Mouse (Mus musculus): ENCODE measurements around the gene Anxa8. TPM values are rescaled to one million over a fixed set of nuclear protein-coding genes. Genes with fewer than 3 reads are reported as not detected.

The Anxa8 gene
- polyA plus RNA-seq, 1 experiment from 2014 or later: 1.5 TPM

GRCm38 (mm10) chr14:34131216-34131615 lies 45.4 kb downstream of the Anxa8 start:
- Histone ChIP-seq H3K36me3 (ENCODE audit: control insufficient read depth, insufficient read depth, low read length) (no peaks in the 10 kb centered on the region), H3K4me1 (ENCODE audit: control insufficient read depth, insufficient read depth, low read length) (no peaks in the 10 kb centered on the region), H3K4me2 (ENCODE audit: low read depth, severe bottlenecking) (no peak overlapping the region), H3K27me3 (ENCODE audit: control insufficient read depth, insufficient read depth, low read length) (no peaks in the 10 kb centered on the region), H3K27ac (replicated peaks; ENCODE audit: low read depth, low read length) (no peak overlapping the region), H3K9ac (ENCODE audit: low read length) (no peak overlapping the region), H3K9me3 (ENCODE audit: control insufficient read depth, low read length) (no peaks in the 10 kb centered on the region), H3K4me3 (ENCODE audit: low read depth, low read length) (no peak overlapping the region)
- ATAC-seq (ENCODE audit: insufficient number of reproducible peaks, low FRiP score, low TSS enrichment, low read depth) (no peak), DNase-seq (ENCODE audit: low spot score) (no peak)
- 73% methylated on average over 6 of the region's 6 CpGs for WGBS

DNA sequence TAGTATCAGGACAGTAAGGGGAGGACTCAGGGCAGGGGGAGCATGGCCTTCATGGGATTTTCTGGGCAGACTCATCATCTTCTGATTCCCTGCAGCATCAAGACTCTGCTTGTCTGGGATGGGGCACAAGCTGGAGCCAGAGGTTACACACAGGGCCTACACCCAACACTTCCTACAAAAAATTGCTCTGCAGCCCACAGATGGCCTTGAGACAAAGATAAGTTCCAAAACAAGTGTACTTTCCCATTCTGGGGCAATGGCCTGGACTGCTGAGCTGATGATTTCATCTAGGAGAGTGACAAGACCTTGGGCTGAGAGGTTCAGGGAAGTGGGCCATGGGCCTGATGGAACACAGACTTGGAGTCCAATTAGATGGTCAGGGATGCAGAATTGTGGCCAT lies 49.6 kb downstream of the Anxa8 start:
- no peaks in the 10 kb centered on the region for H3K36me3 ChIP-seq (ENCODE audit: control insufficient read depth, insufficient read depth, low read length)
- H3K4me1 ChIP-seq (ENCODE audit: control insufficient read depth, insufficient read depth, low read length): no peaks in the 10 kb centered on the region
- H3K9ac ChIP-seq (ENCODE audit: low read length): no peak overlapping the region
- no peak for DNase-seq (ENCODE audit: low spot score)
- H3K4me2 ChIP-seq (ENCODE audit: low read depth, severe bottlenecking): no peak overlapping the region
- no peak for ATAC-seq (ENCODE audit: insufficient number of reproducible peaks, low FRiP score, low TSS enrichment, low read depth)
- no peaks in the 10 kb centered on the region for H3K27me3 ChIP-seq (ENCODE audit: control insufficient read depth, insufficient read depth, low read length)
- no peaks in the 10 kb centered on the region for H3K9me3 ChIP-seq (ENCODE audit: control insufficient read depth, low read length)
- no peak overlapping the region for H3K27ac ChIP-seq (replicated peaks; ENCODE audit: low read depth, low read length)
- H3K4me3 ChIP-seq (ENCODE audit: low read depth, low read length): no peak overlapping the region

DNA sequence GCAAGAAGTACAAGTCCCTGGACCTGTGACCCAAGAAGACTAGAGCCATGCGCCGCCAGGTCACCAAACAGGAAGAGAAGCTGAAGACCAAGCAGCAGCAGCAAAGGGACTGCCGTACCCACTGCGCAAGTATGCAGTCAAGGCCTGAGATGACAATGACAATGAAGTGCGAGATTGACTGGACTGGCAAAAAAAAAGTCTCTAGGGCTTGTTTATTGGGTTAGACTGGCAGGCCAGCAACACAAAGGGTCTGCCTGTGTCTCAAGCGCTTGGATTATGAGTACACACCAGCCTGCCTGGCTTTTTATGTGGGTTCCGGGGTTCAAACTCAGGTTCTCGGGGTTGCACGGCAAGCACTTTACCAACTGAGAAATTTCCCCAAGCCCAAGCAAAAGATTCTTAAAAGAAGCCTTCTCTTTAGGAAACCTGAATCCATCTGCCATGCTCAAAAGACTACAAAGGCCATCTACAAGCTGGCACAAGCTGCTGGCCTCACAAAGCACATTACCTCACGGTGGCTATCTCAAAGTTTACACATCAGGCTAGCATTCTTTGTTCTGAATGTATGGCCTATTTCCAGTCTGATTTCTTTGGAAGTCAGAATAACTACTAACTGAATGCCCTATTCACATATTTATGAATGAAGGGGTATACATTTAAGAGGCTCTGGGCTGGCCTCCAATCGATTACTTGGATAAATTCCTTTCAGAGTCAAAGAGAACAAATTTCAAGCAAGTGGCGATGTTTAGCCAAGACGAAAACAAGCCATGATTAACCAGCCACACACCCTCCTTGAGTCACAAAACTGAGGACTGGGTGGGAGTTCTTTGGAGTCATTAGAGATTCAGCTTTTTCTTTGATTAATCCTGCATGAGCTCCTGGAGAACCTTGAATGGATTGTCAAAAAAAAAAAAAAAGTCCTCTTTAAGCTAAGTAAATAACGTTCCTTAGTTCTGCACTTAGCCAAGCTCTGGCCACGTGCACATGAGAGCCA lies 54.2 kb downstream of the Anxa8 start:
- H3K4me3 ChIP-seq (ENCODE audit: low read depth, low read length): no peak overlapping the region
- H3K4me1 ChIP-seq (ENCODE audit: control insufficient read depth, insufficient read depth, low read length): no peaks in the 10 kb centered on the region
- H3K27ac ChIP-seq (replicated peaks; ENCODE audit: low read depth, low read length): no peak overlapping the region
- DNase-seq (ENCODE audit: low spot score) (no peak), ATAC-seq (ENCODE audit: insufficient number of reproducible peaks, low FRiP score, low TSS enrichment, low read depth) (no peak)
- H3K4me2 ChIP-seq (ENCODE audit: low read depth, severe bottlenecking): no peak overlapping the region
- H3K9me3 ChIP-seq (ENCODE audit: control insufficient read depth, low read length): no peaks in the 10 kb centered on the region
- no peak overlapping the region for H3K9ac ChIP-seq (ENCODE audit: low read length)
- 92% methylated on average over 15 of the region's 15 CpGs for WGBS
- H3K36me3 ChIP-seq (ENCODE audit: control insufficient read depth, insufficient read depth, low read length): no peaks in the 10 kb centered on the region
- H3K27me3 ChIP-seq (ENCODE audit: control insufficient read depth, insufficient read depth, low read length): no peaks in the 10 kb centered on the region

DNA sequence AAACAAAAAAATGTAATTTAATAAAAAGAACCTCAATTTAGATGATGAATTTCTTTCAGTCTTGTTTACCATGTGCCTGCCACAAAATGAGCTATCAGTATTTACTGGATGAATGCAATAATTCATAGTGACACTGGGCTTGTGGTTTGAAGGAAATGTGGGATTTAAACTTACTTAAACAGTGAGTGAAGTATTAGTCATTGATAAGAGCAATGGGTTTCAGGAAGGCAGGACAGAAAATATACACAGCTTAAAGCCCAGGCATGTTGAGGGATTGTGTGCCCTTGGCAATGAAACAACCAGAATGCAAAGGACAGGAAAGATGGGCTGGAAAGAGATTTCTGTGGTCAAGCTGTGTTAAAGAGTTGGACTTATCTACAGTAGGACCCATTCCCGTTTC lies 56.5 kb downstream of the Anxa8 start:
- Histone ChIP-seq H3K9me3 (ENCODE audit: control insufficient read depth, low read length) (no peaks in the 10 kb centered on the region), H3K4me2 (ENCODE audit: low read depth, severe bottlenecking) (no peak overlapping the region), H3K9ac (ENCODE audit: low read length) (no peak overlapping the region), H3K27me3 (ENCODE audit: control insufficient read depth, insufficient read depth, low read length) (no peaks in the 10 kb centered on the region), H3K4me1 (ENCODE audit: control insufficient read depth, insufficient read depth, low read length) (no peaks in the 10 kb centered on the region), H3K36me3 (ENCODE audit: control insufficient read depth, insufficient read depth, low read length) (no peaks in the 10 kb centered on the region), H3K4me3 (ENCODE audit: low read depth, low read length) (no peak overlapping the region), H3K27ac (replicated peaks; ENCODE audit: low read depth, low read length) (no peak overlapping the region)
- no peak for ATAC-seq (ENCODE audit: insufficient number of reproducible peaks, low FRiP score, low TSS enrichment, low read depth)
- no peak for DNase-seq (ENCODE audit: low spot score)
- 80% methylated on average over 1 of the region's 1 CpGs for WGBS

DNA sequence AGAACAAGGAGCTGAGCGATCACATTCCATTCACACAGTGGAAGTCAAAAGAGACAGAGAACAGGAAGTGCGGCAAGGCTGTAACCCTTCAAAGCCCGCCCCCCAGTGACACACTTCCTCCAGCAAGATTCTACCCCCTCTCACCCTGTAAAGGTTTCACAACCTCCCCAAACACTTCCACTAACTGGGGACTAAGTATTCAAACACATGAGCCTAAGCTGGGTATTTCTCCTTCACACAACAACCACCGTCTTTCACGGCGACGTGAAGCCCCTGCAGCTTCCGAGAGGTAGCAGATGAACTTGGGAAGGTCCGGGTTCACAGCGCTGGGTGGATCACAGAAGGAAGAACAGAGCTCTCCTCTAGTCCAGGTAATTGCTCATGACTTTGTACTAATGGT lies 57.1 kb downstream of the Anxa8 start:
- Histone ChIP-seq H3K4me3 (ENCODE audit: low read depth, low read length) (no peak overlapping the region), H3K9me3 (ENCODE audit: control insufficient read depth, low read length) (no peaks in the 10 kb centered on the region), H3K27me3 (ENCODE audit: control insufficient read depth, insufficient read depth, low read length) (no peaks in the 10 kb centered on the region), H3K4me2 (ENCODE audit: low read depth, severe bottlenecking) (no peak overlapping the region), H3K27ac (replicated peaks; ENCODE audit: low read depth, low read length) (no peak overlapping the region), H3K4me1 (ENCODE audit: control insufficient read depth, insufficient read depth, low read length) (no peaks in the 10 kb centered on the region), H3K36me3 (ENCODE audit: control insufficient read depth, insufficient read depth, low read length) (no peaks in the 10 kb centered on the region), H3K9ac (ENCODE audit: low read length) (no peak overlapping the region)
- ATAC-seq (ENCODE audit: insufficient number of reproducible peaks, low FRiP score, low TSS enrichment, low read depth) (no peak), DNase-seq (ENCODE audit: low spot score) (no peak)
- WGBS: 93% methylated on average over 10 of the region's 10 CpGs

Other genes with a start within 250 kb of the Anxa8 start
- gene Gdf10, start 162.4 kb upstream of the Anxa8 start, polyA plus RNA-seq (2014; fragmentation: Nextera tagmentation; extraction: Ambion mirVana): 4.9 and 5.3 TPM in 2 replicates
- 0.04 TPM in 1 of 2 replicates, not detected in the other for gene Gdf2, start 144.9 kb upstream of the Anxa8 start, polyA plus RNA-seq (2014; fragmentation: Nextera tagmentation; extraction: Ambion mirVana)
- gene Rbp3, start 132.0 kb upstream of the Anxa8 start, polyA plus RNA-seq (2014; fragmentation: Nextera tagmentation; extraction: Ambion mirVana): not detected in 2 replicates
- gene Zfp488, start 107.2 kb upstream of the Anxa8 start, polyA plus RNA-seq (2014; fragmentation: Nextera tagmentation; extraction: Ambion mirVana): 0.08 and 0.09 TPM in 2 replicates
- gene Gm30083, start 70.8 kb upstream of the Anxa8 start, polyA plus RNA-seq (2014; fragmentation: Nextera tagmentation; extraction: Ambion mirVana): not detected in 2 replicates
- not detected in 2 replicates for gene Gm5460, start 69.2 kb upstream of the Anxa8 start, polyA plus RNA-seq (2014; fragmentation: Nextera tagmentation; extraction: Ambion mirVana)
- not detected in 2 replicates for gene Antxrl, start 33.3 kb upstream of the Anxa8 start, polyA plus RNA-seq (2014; fragmentation: Nextera tagmentation; extraction: Ambion mirVana)
- not detected in 2 replicates for gene A630023A22Rik, start 16.8 kb downstream of the Anxa8 start, polyA plus RNA-seq (2014; fragmentation: Nextera tagmentation; extraction: Ambion mirVana)
- gene Npy4r, start 66.5 kb downstream of the Anxa8 start, polyA plus RNA-seq (2014; fragmentation: Nextera tagmentation; extraction: Ambion mirVana): not detected in 2 replicates
- 0.41 and 0.44 TPM in 2 replicates for gene Gprin2, start 115.7 kb downstream of the Anxa8 start, polyA plus RNA-seq (2014; fragmentation: Nextera tagmentation; extraction: Ambion mirVana)
- gene Syt15, start 133.6 kb downstream of the Anxa8 start, polyA plus RNA-seq (2014; fragmentation: Nextera tagmentation; extraction: Ambion mirVana): 0.13 and 0.14 TPM in 2 replicates
- 11.7 and 12.7 TPM in 2 replicates for gene Shld2, start 224.5 kb downstream of the Anxa8 start, polyA plus RNA-seq (2014; fragmentation: Nextera tagmentation; extraction: Ambion mirVana)
- gene Glud1, start 224.7 kb downstream of the Anxa8 start, polyA plus RNA-seq (2014; fragmentation: Nextera tagmentation; extraction: Ambion mirVana): 76.3 and 83.7 TPM in 2 replicates